Mouse (Mus musculus) C2C12 (cell line): ENCODE measurements around the gene Otof.

Experiments used
- CTCF ChIP-seq: IDR thresholded peaks from one replicate; pipeline ENCODE4 v1.5.1; 2011; ENCODE audit not compliant: control insufficient read depth, insufficient read depth, insufficient read length
- USF1 ChIP-seq: IDR thresholded peaks from one replicate; pipeline ENCODE4 v1.6.1; 2011; ENCODE audit warnings: low read depth, mild to moderate bottlenecking, control low read depth, moderate library complexity

DNA sequence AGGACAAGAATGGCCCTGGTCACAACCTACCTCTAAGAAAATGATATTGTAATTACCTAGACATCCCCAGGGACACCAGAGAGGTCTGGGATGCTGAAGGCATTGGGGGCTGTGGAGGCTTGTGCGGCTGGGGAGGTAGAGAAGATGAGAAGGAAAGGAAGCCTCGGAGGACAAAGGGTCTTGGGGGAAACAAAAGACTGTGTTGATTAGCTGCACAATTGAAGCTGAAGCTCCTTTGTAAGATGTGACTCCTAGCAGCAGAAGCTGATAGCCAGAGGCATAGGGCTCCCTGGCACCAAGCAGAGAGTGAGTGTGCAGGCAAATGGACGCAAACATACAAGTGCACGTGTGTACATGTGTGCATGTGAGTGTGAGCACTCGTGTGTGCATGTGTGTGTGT, 45.1 kb downstream of the Otof start:
- TF ChIP-seq CTCF (no peak), USF1 (no peak)
